Mouse (Mus musculus): ENCODE results near the gene Bmp7. TPM values are rescaled to one million over a fixed set of nuclear protein-coding genes. Genes with fewer than 3 reads are reported as not detected.

Gene Bmp7
- polyA plus RNA-seq, 1 experiment from 2014 or later: 35.8 TPM

GRCm38 (mm10) chr2:172833196-172833595 lies 106.9 kb downstream of the Bmp7 start:
- Histone ChIP-seq H3K4me1 (replicated peaks; ENCODE audit: insufficient read depth, low read length) (no peaks in the 10 kb centered on the region), H3K9ac (ENCODE audit: low read depth, low read length) (no peak overlapping the region), H3K4me3 (replicated peaks; ENCODE audit: low read depth, low read length) (no peak overlapping the region), H3K27me3 (ENCODE audit: insufficient read depth, low read length) (no peaks in the 10 kb centered on the region), H3K4me2 (ENCODE audit: low read length) (no peak overlapping the region), H3K27ac (no peak overlapping the region), H3K36me3 (ENCODE audit: insufficient read depth, low read length) (no peaks in the 10 kb centered on the region), H3K9me3 (replicated peaks; ENCODE audit: low read length) (no peaks in the 10 kb centered on the region)
- ATAC-seq (replicated peaks; ENCODE audit: low FRiP score, low read depth) (0 out of 2 replicates have a peak, but pooled peaks have one; percentile 22), DNase-seq (ENCODE audit: low spot score) (peak; percentile 77)
- WGBS: 8% methylated on average over 2 of the region's 2 CpGs
- TF ChIP-seq CTCF (IDR thresholded peaks at IDR 0.05; ENCODE audit: low read depth): no peak

- Histone ChIP-seq H3K36me3 (ENCODE audit: insufficient read depth, low read length) (no peaks in the 10 kb centered on the region), H3K27ac (no peak overlapping the region), H3K4me3 (replicated peaks; ENCODE audit: low read depth, low read length) (no peak overlapping the region), H3K9me3 (replicated peaks; ENCODE audit: low read length) (no peaks in the 10 kb centered on the region), H3K9ac (ENCODE audit: low read depth, low read length) (no peak overlapping the region), H3K4me2 (ENCODE audit: low read length) (no peak overlapping the region), H3K4me1 (replicated peaks; ENCODE audit: insufficient read depth, low read length) (no peaks in the 10 kb centered on the region), H3K27me3 (ENCODE audit: insufficient read depth, low read length) (no peaks in the 10 kb centered on the region)
- ATAC-seq (replicated peaks; ENCODE audit: low FRiP score, low read depth): peak; percentile 42
- 12% methylated on average over 5 of the region's 5 CpGs for WGBS
- peak; percentile 92 for TF ChIP-seq CTCF (IDR thresholded peaks at IDR 0.05; ENCODE audit: low read depth)
- peak; percentile 82 for DNase-seq (ENCODE audit: low spot score)
These were observed 108.4 kb downstream of the Bmp7 start for GRCm38 (mm10) chr2:172831762-172832161.

- no peaks in the 10 kb centered on the region for H3K27me3 ChIP-seq (ENCODE audit: insufficient read depth, low read length)
- no peak overlapping the region for H3K9ac ChIP-seq (ENCODE audit: low read depth, low read length)
- no peak overlapping the region for H3K4me3 ChIP-seq (replicated peaks; ENCODE audit: low read depth, low read length)
- no peaks in the 10 kb centered on the region for H3K36me3 ChIP-seq (ENCODE audit: insufficient read depth, low read length)
- 12% methylated on average over 3 of the region's 3 CpGs for WGBS
- no peaks in the 10 kb centered on the region for H3K4me1 ChIP-seq (replicated peaks; ENCODE audit: insufficient read depth, low read length)
- peak; percentile 99 for TF ChIP-seq CTCF (IDR thresholded peaks at IDR 0.05; ENCODE audit: low read depth)
- H3K9me3 ChIP-seq (replicated peaks; ENCODE audit: low read length): no peaks in the 10 kb centered on the region
- ATAC-seq (replicated peaks; ENCODE audit: low FRiP score, low read depth): peak; percentile 47
- H3K27ac ChIP-seq: no peak overlapping the region
- DNase-seq (ENCODE audit: low spot score): peak; percentile 89
- H3K4me2 ChIP-seq (ENCODE audit: low read length): no peak overlapping the region
These were observed 109.0 kb downstream of the Bmp7 start for GRCm38 (mm10) chr2:172831133-172831532.

- 57% methylated on average over 5 of the region's 5 CpGs for WGBS
- no peak overlapping the region for H3K27ac ChIP-seq
- H3K4me1 ChIP-seq (replicated peaks; ENCODE audit: insufficient read depth, low read length): 0 out of 2 replicates have a peak, but pooled peaks cover 5% of the 10 kb centered on the region
- ATAC-seq (replicated peaks; ENCODE audit: low FRiP score, low read depth) (no peak), DNase-seq (ENCODE audit: low spot score) (no peak)
- no peak overlapping the region for H3K4me3 ChIP-seq (replicated peaks; ENCODE audit: low read depth, low read length)
- no peak for TF ChIP-seq CTCF (IDR thresholded peaks at IDR 0.05; ENCODE audit: low read depth)
- no peaks in the 10 kb centered on the region for H3K36me3 ChIP-seq (ENCODE audit: insufficient read depth, low read length)
- no peak overlapping the region for H3K4me2 ChIP-seq (ENCODE audit: low read length)
- H3K9ac ChIP-seq (ENCODE audit: low read depth, low read length): no peak overlapping the region
- no peaks in the 10 kb centered on the region for H3K27me3 ChIP-seq (ENCODE audit: insufficient read depth, low read length)
- H3K9me3 ChIP-seq (replicated peaks; ENCODE audit: low read length): no peaks in the 10 kb centered on the region
These were observed 111.9 kb downstream of the Bmp7 start for GRCm38 (mm10) chr2:172828229-172828628.

- ATAC-seq (replicated peaks; ENCODE audit: low FRiP score, low read depth) (no peak; the same call in 1 of the 2 replicates), DNase-seq (ENCODE audit: low spot score) (peak; percentile 63)
- WGBS: 62% methylated on average over 7 of the region's 7 CpGs
- H3K9me3 ChIP-seq (replicated peaks; ENCODE audit: low read length): no peaks in the 10 kb centered on the region
- H3K9ac ChIP-seq (ENCODE audit: low read depth, low read length): no peak overlapping the region
- H3K4me2 ChIP-seq (ENCODE audit: low read length): no peak overlapping the region
- H3K4me1 ChIP-seq (replicated peaks; ENCODE audit: insufficient read depth, low read length): 0 out of 2 replicates have a peak, but pooled peaks cover 5% of the 10 kb centered on the region
- peak; percentile 67 for TF ChIP-seq CTCF (IDR thresholded peaks at IDR 0.05; ENCODE audit: low read depth)
- H3K27me3 ChIP-seq (ENCODE audit: insufficient read depth, low read length): no peaks in the 10 kb centered on the region
- no peaks in the 10 kb centered on the region for H3K36me3 ChIP-seq (ENCODE audit: insufficient read depth, low read length)
- H3K27ac ChIP-seq: no peak overlapping the region
- H3K4me3 ChIP-seq (replicated peaks; ENCODE audit: low read depth, low read length): no peak overlapping the region
These were observed 112.6 kb downstream of the Bmp7 start for GRCm38 (mm10) chr2:172827564-172827963.

- H3K4me2 ChIP-seq (ENCODE audit: low read length): no peak overlapping the region
- no peak overlapping the region for H3K9ac ChIP-seq (ENCODE audit: low read depth, low read length)
- no peak for TF ChIP-seq CTCF (IDR thresholded peaks at IDR 0.05; ENCODE audit: low read depth)
- no peaks in the 10 kb centered on the region for H3K27me3 ChIP-seq (ENCODE audit: insufficient read depth, low read length)
- no peak overlapping the region for H3K4me3 ChIP-seq (replicated peaks; ENCODE audit: low read depth, low read length)
- no peak overlapping the region for H3K27ac ChIP-seq
- WGBS: 88% methylated on average over 11 of the region's 11 CpGs
- 0 out of 2 replicates have a peak, but pooled peaks cover 5% of the 10 kb centered on the region for H3K4me1 ChIP-seq (replicated peaks; ENCODE audit: insufficient read depth, low read length)
- no peak for DNase-seq (ENCODE audit: low spot score)
- no peak for ATAC-seq (replicated peaks; ENCODE audit: low FRiP score, low read depth)
- H3K9me3 ChIP-seq (replicated peaks; ENCODE audit: low read length): no peaks in the 10 kb centered on the region
- no peaks in the 10 kb centered on the region for H3K36me3 ChIP-seq (ENCODE audit: insufficient read depth, low read length)
These were observed 114.4 kb downstream of the Bmp7 start for GRCm38 (mm10) chr2:172825785-172826145.
